Mouse (Mus musculus) liver, adult 10 weeks (tissue): ENCODE measurements around the gene Gpr132. TPM values are rescaled to one million over a fixed set of nuclear protein-coding genes. Genes with fewer than 3 reads are reported as not detected.

Experiments
- polyA plus RNA-seq: library from polyadenylated mRNA; stranded (reverse); fragments of 350-450 nt; fragmentation: Illumina TruSeq; extraction: RNeasy Lipid Tissue Mini Kit (QIAGEN cat#74804); gene quantifications from one replicate; pipeline ENCODE4 v1.2.3, GENCODE M21; 2014; ENCODE audit warnings: low read depth, low replicate concordance

Gpr132 gene
- polyA plus RNA-seq = not detected

GRCm38 (mm10) chr12:112868178-112869087 is at the start of gene Gpr132:
Gene Gpr132, minus strand, starts transcription at chr12:112868228.

GRCm38 (mm10) chr12:112829244-112829864 is 38.7 kb downstream of the Gpr132 start, which contains the start of gene Cdca4:
Gene Cdca4, minus strand, starts transcription at chr12:112829423.

GRCm38 (mm10) chr12:112808587-112809364 is 59.3 kb downstream of the Gpr132 start, which contains the start of gene Clba1:
Gene Clba1, plus strand, starts transcription at chr12:112808937.

GRCm38 (mm10) chr12:112801864-112802846 is 65.9 kb downstream of the Gpr132 start, which contains the start of gene Ahnak2:
Gene Ahnak2, minus strand, starts transcription at chr12:112802657.

Other genes starting within 250 kb of the Gpr132 start
- gene Adssl1, start 248.2 kb downstream of the Gpr132 start, polyA plus RNA-seq = 4.6 TPM
- gene Siva1, start 223.5 kb downstream of the Gpr132 start, polyA plus RNA-seq = not detected
- gene Akt1, start 193.3 kb downstream of the Gpr132 start, polyA plus RNA-seq = 2.5 TPM
- 0.16 TPM for gene Zbtb42, start 189.4 kb downstream of the Gpr132 start, polyA plus RNA-seq
- 8.8 TPM for gene Cep170b, start 147.8 kb downstream of the Gpr132 start, polyA plus RNA-seq
- 3.4 TPM for gene Pld4, start 107.6 kb downstream of the Gpr132 start, polyA plus RNA-seq
- not detected for gene Ahnak2, start 65.6 kb downstream of the Gpr132 start, polyA plus RNA-seq
- not detected for gene Clba1, start 59.3 kb downstream of the Gpr132 start, polyA plus RNA-seq
- gene Cdca4, start 38.8 kb downstream of the Gpr132 start, polyA plus RNA-seq = 1.6 TPM
- gene Jag2, start 61.5 kb upstream of the Gpr132 start, polyA plus RNA-seq = not detected
- gene Nudt14, start 73.9 kb upstream of the Gpr132 start, polyA plus RNA-seq = 1.1 TPM
- gene Btbd6, start 108.3 kb upstream of the Gpr132 start, polyA plus RNA-seq = 1.5 TPM
- 6.3 TPM for gene Brf1, start 132.5 kb upstream of the Gpr132 start, polyA plus RNA-seq
- gene Pacs2, start 146.3 kb upstream of the Gpr132 start, polyA plus RNA-seq = 3.1 TPM
- not detected for gene Tex22, start 206.3 kb upstream of the Gpr132 start, polyA plus RNA-seq
- gene Mta1, start 230.1 kb upstream of the Gpr132 start, polyA plus RNA-seq = 5.7 TPM